Mouse (Mus musculus): Measurements from ENCODE around the gene Trim29. TPM values are rescaled to one million over a fixed set of nuclear protein-coding genes. Genes with fewer than 3 reads are reported as not detected.

Gene Trim29
- total and polyA plus RNA-seq, 3 experiments, result not detected

DNA sequence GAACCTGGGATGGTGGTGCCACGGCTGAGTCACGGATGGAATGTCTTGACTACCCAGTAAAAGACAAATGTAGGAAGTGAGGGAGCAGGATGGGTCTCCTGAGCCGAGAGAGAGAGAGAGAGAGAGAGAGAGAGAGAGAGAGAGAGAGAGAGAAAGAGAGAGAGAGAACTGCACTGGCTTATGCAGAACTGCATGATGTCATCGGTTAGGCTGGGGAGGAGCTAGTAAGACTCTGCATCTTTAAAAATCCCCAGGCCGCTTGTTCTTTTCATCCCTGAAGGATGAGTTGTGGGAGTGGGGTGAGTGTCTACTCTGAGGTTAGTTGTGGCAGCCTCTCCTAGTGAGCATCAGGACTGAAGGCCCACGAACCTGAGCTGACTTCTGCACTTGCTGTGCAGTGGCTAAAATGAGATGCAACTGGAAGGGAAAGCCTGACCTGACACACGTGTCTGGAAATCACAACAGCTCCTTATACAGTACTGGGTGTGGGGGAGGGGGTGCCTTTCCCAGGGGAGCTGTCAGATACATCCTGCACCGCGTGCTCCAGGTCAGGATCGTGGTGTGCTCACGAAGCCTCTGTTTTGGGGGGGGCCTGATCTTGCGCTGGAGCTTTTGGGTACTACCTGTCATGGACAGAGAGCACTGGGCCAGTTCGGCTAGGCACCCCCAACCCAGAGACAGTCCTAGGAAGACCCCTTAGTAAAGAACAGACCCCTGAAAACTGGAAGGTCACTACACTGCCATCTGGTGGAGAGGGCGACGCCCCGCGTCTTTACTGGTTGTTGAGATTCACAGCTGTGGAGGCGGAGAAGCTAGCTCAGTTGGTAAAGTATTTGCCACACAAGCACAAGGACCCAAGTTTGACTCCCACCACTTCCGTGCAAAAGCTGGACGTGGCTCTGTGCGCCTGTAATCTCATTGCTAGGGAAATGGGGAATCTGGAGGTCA, 16.8 kb downstream of the Trim29 start:
- DNase-seq (ENCODE audit: low read depth, low spot score), result no peak
- Histone ChIP-seq H3K4me1 (ENCODE audit: control insufficient read depth in 1 of 2, insufficient read depth in 2 of 2, low read length in 2 of 2) (no peaks in the 10 kb centered on the region), H3K4me3 (ENCODE audit: control insufficient read depth in 1 of 2, insufficient read depth in 1 of 2, low read depth in 2 of 2, low read length in 2 of 2) (no peak overlapping the region), H3K79me2 (ENCODE audit: control insufficient read depth, insufficient read depth, low read length, poor library complexity) (no peaks in the 10 kb centered on the region), H3K9ac (ENCODE audit: control insufficient read depth, low read depth, low read length, poor library complexity, severe bottlenecking) (no peak overlapping the region), H3K27me3 (ENCODE audit: control insufficient read depth in 1 of 2, insufficient read depth in 2 of 2, low read length in 2 of 2) (no peaks in the 10 kb centered on the region), H3K27ac (ENCODE audit: control insufficient read depth, low read depth, low read length) (no peak overlapping the region), H3K9me3 (replicated peaks; ENCODE audit: insufficient read depth, low read length) (no peaks in the 10 kb centered on the region), H3K36me3 (ENCODE audit: control insufficient read depth in 1 of 2, insufficient read depth in 2 of 2, low read length in 2 of 2) (no peaks in the 10 kb centered on the region)
- TF ChIP-seq TCF12 (IDR thresholded peaks at IDR 0.05; ENCODE audit: low read depth, low read length) (no peak), POLR2AphosphoS2 (IDR thresholded peaks at IDR 0.05; ENCODE audit: low read length) (no peak), POLR2A (IDR thresholded peaks at IDR 0.05; ENCODE audit: control insufficient read depth in 1 of 2, insufficient read depth in 1 of 2, low read depth in 1 of 2, low read length in 2 of 2, poor library complexity in 1 of 2) (no peak), CTCF (IDR thresholded peaks at IDR 0.05 in 2 of 3, conservative IDR thresholded peaks at IDR 0.05 in 1 of 3; ENCODE audit: control insufficient read depth in 1 of 3, insufficient read depth in 1 of 3, low read depth in 2 of 3, low read length in 3 of 3, poor library complexity in 1 of 3, severe bottlenecking in 1 of 3) (peak; percentile 6 to 36 (median 8); a peak in 3 of 6 replicates), MYC (IDR thresholded peaks at IDR 0.05; ENCODE audit: low read depth, low read length) (no peak), MXI1 (IDR thresholded peaks at IDR 0.05; ENCODE audit: low read depth, low read length) (no peak), ZC3H11A (IDR thresholded peaks at IDR 0.05; ENCODE audit: low read depth, low read length) (no peak), ETS1 (IDR thresholded peaks at IDR 0.05; ENCODE audit: low read depth, low read length) (no peak), E2F4 (IDR thresholded peaks at IDR 0.05; ENCODE audit: borderline replicate concordance, low read depth, low read length) (no peak), ZMIZ1 (IDR thresholded peaks at IDR 0.05; ENCODE audit: low read depth, low read length) (no peak), USF2 (IDR thresholded peaks at IDR 0.05; ENCODE audit: borderline replicate concordance in 1 of 2, insufficient read depth in 1 of 2, low read depth in 1 of 2, low read length in 2 of 2) (no peak), NRF1 (IDR thresholded peaks at IDR 0.05; ENCODE audit: insufficient read depth, low read depth, low read length, poor library complexity, severe bottlenecking) (no peak), JUND (IDR thresholded peaks at IDR 0.05; ENCODE audit: low read depth, low read length) (no peak), TAL1 (IDR thresholded peaks at IDR 0.05; ENCODE audit: low read length) (no peak), GABPA (IDR thresholded peaks at IDR 0.05; ENCODE audit: low read depth, low read length) (no peak), SMC3 (IDR thresholded peaks at IDR 0.05; ENCODE audit: low read depth, low read length) (peak; percentile 23; the same call in 1 of the 2 replicates), EP300 (IDR thresholded peaks at IDR 0.05; ENCODE audit: low read depth in 1 of 2, low read length in 2 of 2) (no peak)

DNA sequence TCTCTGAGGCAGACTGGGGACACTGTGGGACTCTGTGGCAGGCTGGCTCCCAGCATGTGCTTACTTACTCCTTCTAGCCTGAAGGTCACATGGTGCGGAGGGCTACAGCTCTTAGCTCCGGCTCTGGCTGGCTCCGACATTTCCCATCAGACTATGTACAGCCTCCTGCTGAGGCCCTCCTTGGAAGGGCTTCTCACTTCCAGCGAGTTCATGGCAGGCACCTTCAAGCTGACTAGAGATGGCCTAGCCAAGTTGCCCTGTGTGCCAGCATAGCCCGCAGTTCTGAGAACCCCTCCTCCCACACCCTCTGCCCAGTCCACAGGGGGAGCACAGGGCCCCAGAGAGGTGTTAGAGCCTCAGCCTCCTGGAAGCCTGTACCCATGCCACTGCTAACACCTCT, 19.8 kb downstream of the Trim29 start:
- DNase-seq (ENCODE audit: low read depth, low spot score), result no peak
- Histone ChIP-seq H3K79me2 (ENCODE audit: control insufficient read depth, insufficient read depth, low read length, poor library complexity) (no peaks in the 10 kb centered on the region), H3K4me3 (ENCODE audit: control insufficient read depth in 1 of 2, insufficient read depth in 1 of 2, low read depth in 2 of 2, low read length in 2 of 2) (no peak overlapping the region), H3K4me1 (ENCODE audit: control insufficient read depth in 1 of 2, insufficient read depth in 2 of 2, low read length in 2 of 2) (no peaks in the 10 kb centered on the region), H3K9me3 (replicated peaks; ENCODE audit: insufficient read depth, low read length) (no peaks in the 10 kb centered on the region), H3K27ac (ENCODE audit: control insufficient read depth, low read depth, low read length) (no peak overlapping the region), H3K9ac (ENCODE audit: control insufficient read depth, low read depth, low read length, poor library complexity, severe bottlenecking) (no peak overlapping the region), H3K27me3 (ENCODE audit: control insufficient read depth in 1 of 2, insufficient read depth in 2 of 2, low read length in 2 of 2) (no peaks in the 10 kb centered on the region), H3K36me3 (ENCODE audit: control insufficient read depth in 1 of 2, insufficient read depth in 2 of 2, low read length in 2 of 2) (no peaks in the 10 kb centered on the region)
- TF ChIP-seq UBTF (IDR thresholded peaks at IDR 0.05; ENCODE audit: borderline replicate concordance, insufficient read depth, low read depth, low read length), result no peak
- TF ChIP-seq EP300 (IDR thresholded peaks at IDR 0.05; ENCODE audit: low read depth in 1 of 2, low read length in 2 of 2), result no peak
- TF ChIP-seq POLR2AphosphoS2 (IDR thresholded peaks at IDR 0.05; ENCODE audit: low read length), result no peak
- TF ChIP-seq POLR2A (IDR thresholded peaks at IDR 0.05; ENCODE audit: control insufficient read depth in 1 of 2, insufficient read depth in 1 of 2, low read depth in 1 of 2, low read length in 2 of 2, poor library complexity in 1 of 2), result no peak
- TF ChIP-seq MAFK (IDR thresholded peaks at IDR 0.05; ENCODE audit: borderline replicate concordance, low read depth, low read length), result no peak
- TF ChIP-seq TAL1 (IDR thresholded peaks at IDR 0.05; ENCODE audit: low read length), result no peak
- TF ChIP-seq CHD2 (IDR thresholded peaks at IDR 0.05; ENCODE audit: low read length), result no peak
- TF ChIP-seq ZNF384 (IDR thresholded peaks at IDR 0.05; ENCODE audit: low read depth, low read length), result no peak
- TF ChIP-seq RAD21 (IDR thresholded peaks at IDR 0.05; ENCODE audit: low read depth, low read length), result no peak
- TF ChIP-seq MEF2A (IDR thresholded peaks at IDR 0.05; ENCODE audit: extremely low read depth, insufficient replicate concordance, low read depth, low read length, poor library complexity, severe bottlenecking), result no peak

Measured in MEL (cell line).